Mouse (Mus musculus) limb, embryonic 13.5 days (tissue): ENCODE results near the gene Kcnn3. TPM values are rescaled to one million over a fixed set of nuclear protein-coding genes. Genes with fewer than 3 reads are reported as not detected.
A peak's percentile ranks its signal among the peaks of the same experiment; 100 is the strongest.

ENCODE experiments used
- ATAC-seq: fragments of 200-750 bp; cut with Nextera tagmentation; 2 replicates; pipeline ENCODE4 v1.8.0; 2017; ENCODE audit warnings: low read depth, moderate number of reproducible peaks, moderate TSS enrichment; ENCODE audit not compliant: low FRiP score
- H3K27ac ChIP-seq: fragments of 300-500 bp; sonication (generic); 2 replicates; pipeline ENCODE4 v1.5.1; 2015; ENCODE audit warnings: inconsistent platforms, mild to moderate bottlenecking, moderate library complexity
- H3K27me3 ChIP-seq: fragments of 300-500 bp; sonication (generic); 2 replicates; pipeline ENCODE4 v1.6.1; 2015; ENCODE audit warnings: mild to moderate bottlenecking, inconsistent platforms
- H3K36me3 ChIP-seq: fragments of 300-500 bp; sonication (generic); 2 replicates; pipeline ENCODE4 v1.6.1; 2015; ENCODE audit warnings: inconsistent platforms, mild to moderate bottlenecking, moderate library complexity
- H3K4me1 ChIP-seq: fragments of 300-500 bp; sonication (generic); 2 replicates; pipeline ENCODE4 v1.6.1; 2015; ENCODE audit warnings: inconsistent platforms
- H3K4me2 ChIP-seq: fragments of 300-500 bp; sonication (generic); replicated peaks from 2 replicates; pipeline ENCODE4 v1.6.1; 2015; ENCODE audit warnings: inconsistent platforms, mild to moderate bottlenecking, moderate library complexity
- H3K4me3 ChIP-seq: fragments of 300-500 bp; sonication (generic); 2 replicates; pipeline ENCODE4 v1.5.1; 2015; ENCODE audit warnings: moderate library complexity, mild to moderate bottlenecking, inconsistent platforms
- H3K9ac ChIP-seq: fragments of 300-500 bp; sonication (generic); 2 replicates; pipeline ENCODE4 v1.6.1; 2015; ENCODE audit warnings: mild to moderate bottlenecking, inconsistent platforms
- H3K9me3 ChIP-seq: fragments of 300-500 bp; sonication (generic); 2 replicates; pipeline ENCODE4 v1.6.1; 2016; ENCODE audit warnings: inconsistent platforms
- WGBS: fragments of 180-500 bp; shearing (Covaris S2); methylation state at CpG from one replicate; pipeline ENCODE4 v1.1.7; 2015; 5-methylcytosine and 5-hydroxymethylcytosine counted together
- polyA plus RNA-seq: library from polyadenylated mRNA; unstranded; fragments of >200 nt; fragmentation: Nextera tagmentation; extraction: Ambion mirVana; gene quantifications from 2 replicates; pipeline ENCODE4 v1.2.1, GENCODE M21; 2015

The Kcnn3 gene
- polyA plus RNA-seq, 1 experiment from 2014 or later: 3.5 TPM

DNA sequence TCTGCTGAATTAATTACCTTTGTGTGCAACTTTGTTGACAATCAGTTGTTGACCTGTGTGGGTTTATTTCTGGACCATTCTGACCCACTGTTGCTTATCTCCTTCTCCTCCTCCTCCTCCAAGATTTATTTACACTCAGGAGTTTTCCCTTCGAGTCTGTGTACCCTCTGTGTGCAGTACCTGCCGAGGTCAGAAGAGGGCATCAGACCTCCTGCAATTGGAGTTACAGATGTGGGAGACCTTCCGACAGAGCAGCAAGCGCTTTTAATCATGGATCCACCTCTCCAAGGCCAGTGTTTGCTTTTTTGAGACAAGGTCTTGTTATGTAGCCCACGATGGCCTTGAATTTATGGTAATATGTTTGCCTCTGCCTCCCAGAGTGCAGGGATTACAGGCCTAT is 25.3 kb upstream of the Kcnn3 start:
- no peaks in the 10 kb centered on the region for H3K36me3 ChIP-seq
- peaks cover 23% of the 10 kb centered on the region for H3K4me1 ChIP-seq
- no peak overlapping the region for H3K27ac ChIP-seq
- no peak overlapping the region for H3K9ac ChIP-seq
- ATAC-seq: no peak
- 87% methylated on average over 5 of the region's 5 CpGs for WGBS
- no peak overlapping the region for H3K4me2 ChIP-seq
- H3K9me3 ChIP-seq: no peaks in the 10 kb centered on the region
- H3K4me3 ChIP-seq: no peak overlapping the region
- H3K27me3 ChIP-seq: no peaks in the 10 kb centered on the region

DNA sequence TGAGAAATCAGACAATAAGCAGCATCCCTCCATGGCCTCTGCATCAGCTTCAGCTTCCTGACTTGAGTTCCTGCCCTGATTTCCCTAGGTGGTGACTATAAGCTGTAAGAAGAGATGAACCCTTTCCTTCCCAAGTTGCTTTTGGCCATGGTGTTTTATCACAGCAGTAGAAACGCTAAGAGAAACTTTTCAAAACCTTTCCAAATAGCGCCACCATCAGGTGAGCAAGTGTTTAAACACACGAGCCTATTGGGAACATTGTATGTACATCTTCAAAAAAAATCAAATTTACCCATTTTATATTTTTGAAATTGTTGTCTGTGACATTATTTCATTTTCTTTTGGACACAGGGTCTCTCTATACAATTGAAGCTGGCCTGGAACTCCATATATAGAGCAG is 23.6 kb upstream of the Kcnn3 start:
- Histone ChIP-seq H3K4me2 (no peak overlapping the region), H3K4me3 (no peak overlapping the region), H3K27ac (no peak overlapping the region), H3K27me3 (no peaks in the 10 kb centered on the region), H3K9ac (no peak overlapping the region), H3K4me1 (peaks cover 22% of the 10 kb centered on the region), H3K36me3 (no peaks in the 10 kb centered on the region), H3K9me3 (no peaks in the 10 kb centered on the region)
- ATAC-seq: no peak
- WGBS: 64% methylated on average over 3 of the region's 3 CpGs

DNA sequence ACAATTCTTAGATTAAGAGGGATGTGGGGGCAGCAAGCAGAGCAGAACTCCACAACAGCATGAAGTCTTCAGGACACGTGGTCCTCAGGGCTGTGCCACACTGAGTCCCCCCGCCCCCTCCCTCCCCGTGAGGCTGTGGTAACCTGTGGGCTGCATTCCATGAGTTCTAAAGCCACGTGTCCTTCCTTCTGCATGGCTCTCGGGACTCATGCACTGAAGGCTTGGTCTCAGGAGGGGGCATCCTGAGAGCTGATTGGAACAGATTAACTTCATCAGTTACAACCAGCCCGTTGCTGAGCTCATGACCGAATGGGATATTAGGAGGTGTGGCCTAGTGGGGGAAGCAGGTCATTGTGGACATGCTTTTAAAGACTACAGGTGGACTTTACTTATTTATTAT is 20.3 kb upstream of the Kcnn3 start:
- Histone ChIP-seq H3K27me3 (no peaks in the 10 kb centered on the region), H3K27ac (no peak overlapping the region), H3K4me3 (no peak overlapping the region), H3K9ac (no peak overlapping the region), H3K36me3 (no peaks in the 10 kb centered on the region), H3K4me1 (no peaks in the 10 kb centered on the region), H3K4me2 (no peak overlapping the region), H3K9me3 (no peaks in the 10 kb centered on the region)
- 42% methylated on average over 7 of the region's 7 CpGs for WGBS
- no peak for ATAC-seq

DNA sequence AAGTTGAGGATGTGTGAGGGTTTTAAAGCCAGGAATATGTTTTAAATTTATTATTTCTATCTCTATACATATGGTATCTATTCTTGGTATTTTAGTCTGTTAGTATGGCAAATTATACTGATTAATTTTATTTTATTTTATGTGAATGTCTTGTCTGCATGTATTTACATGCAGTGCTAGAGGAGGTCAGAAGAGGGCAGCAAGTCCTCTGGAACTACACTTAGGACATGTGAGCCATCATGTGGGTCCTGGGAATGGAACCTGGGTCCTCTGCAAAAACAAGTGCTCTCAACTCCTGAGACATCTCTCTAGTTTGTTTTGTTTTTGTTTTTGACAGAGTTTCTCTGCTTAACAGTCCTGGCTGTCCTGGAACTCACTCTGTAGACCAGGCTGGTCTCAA is 18.5 kb upstream of the Kcnn3 start:
- H3K36me3 ChIP-seq: no peaks in the 10 kb centered on the region
- H3K27ac ChIP-seq: no peak overlapping the region
- H3K4me3 ChIP-seq: no peak overlapping the region
- H3K4me1 ChIP-seq: no peaks in the 10 kb centered on the region
- ATAC-seq: no peak
- no peaks in the 10 kb centered on the region for H3K9me3 ChIP-seq
- no peak overlapping the region for H3K9ac ChIP-seq
- no peaks in the 10 kb centered on the region for H3K27me3 ChIP-seq
- no peak overlapping the region for H3K4me2 ChIP-seq

DNA sequence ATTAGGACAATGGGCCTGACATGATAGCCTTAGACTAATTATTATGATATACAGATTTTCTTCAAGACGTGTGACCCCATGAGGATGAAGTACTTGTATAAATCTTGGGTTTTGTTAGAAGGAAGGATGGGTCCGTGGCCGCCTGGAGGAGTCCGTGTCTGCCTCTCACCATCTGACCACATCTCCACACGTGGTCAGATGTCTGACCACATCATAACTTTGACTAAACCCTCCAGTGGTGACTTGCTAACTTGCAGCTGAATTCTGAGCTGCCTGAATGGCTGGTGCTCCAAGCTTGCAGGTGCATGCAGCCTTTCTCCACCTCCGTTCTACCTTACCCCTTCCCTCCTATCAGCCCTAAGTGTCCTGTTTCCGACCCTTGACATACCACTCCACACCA is 17.4 kb upstream of the Kcnn3 start:
- H3K4me2 ChIP-seq: no peak overlapping the region
- H3K9ac ChIP-seq: no peak overlapping the region
- ATAC-seq: no peak
- WGBS: 78% methylated on average over 7 of the region's 7 CpGs
- H3K27me3 ChIP-seq: no peaks in the 10 kb centered on the region
- H3K36me3 ChIP-seq: no peaks in the 10 kb centered on the region
- no peaks in the 10 kb centered on the region for H3K9me3 ChIP-seq
- no peak overlapping the region for H3K27ac ChIP-seq
- H3K4me3 ChIP-seq: no peak overlapping the region
- H3K4me1 ChIP-seq: peaks cover 6% of the 10 kb centered on the region; the same call in 1 of the 2 replicates

DNA sequence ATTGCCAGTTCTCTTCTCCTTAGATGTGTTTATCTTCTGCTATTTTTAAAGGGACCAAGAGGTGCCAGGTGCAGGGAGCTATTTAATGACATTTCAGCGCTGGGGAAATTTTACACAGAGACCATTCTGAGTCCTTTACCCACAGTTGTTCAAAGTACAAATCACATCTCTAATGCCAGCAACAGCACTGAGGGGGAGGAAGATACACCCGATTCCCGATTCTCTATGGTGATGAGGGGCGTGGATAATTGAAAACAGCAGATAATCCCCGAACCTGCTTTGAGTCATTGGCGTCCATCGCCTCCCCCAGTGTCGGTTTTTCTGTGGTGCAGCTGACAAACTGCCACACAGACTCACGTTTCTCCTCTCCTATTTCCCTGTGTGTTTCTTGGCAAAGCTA is 11.9 kb upstream of the Kcnn3 start:
- Histone ChIP-seq H3K9ac (no peak overlapping the region; the same call in 1 of the 2 replicates), H3K27ac (no peak overlapping the region), H3K4me2 (peak overlapping the region; percentile 31), H3K4me3 (no peak overlapping the region), H3K27me3 (peaks cover 21% of the 10 kb centered on the region; the same call in 1 of the 2 replicates), H3K4me1 (peaks cover 35% of the 10 kb centered on the region), H3K9me3 (no peaks in the 10 kb centered on the region), H3K36me3 (no peaks in the 10 kb centered on the region)
- peak; percentile 29; the same call in 1 of the 2 replicates for ATAC-seq
- 18% methylated on average over 9 of the region's 9 CpGs for WGBS

DNA sequence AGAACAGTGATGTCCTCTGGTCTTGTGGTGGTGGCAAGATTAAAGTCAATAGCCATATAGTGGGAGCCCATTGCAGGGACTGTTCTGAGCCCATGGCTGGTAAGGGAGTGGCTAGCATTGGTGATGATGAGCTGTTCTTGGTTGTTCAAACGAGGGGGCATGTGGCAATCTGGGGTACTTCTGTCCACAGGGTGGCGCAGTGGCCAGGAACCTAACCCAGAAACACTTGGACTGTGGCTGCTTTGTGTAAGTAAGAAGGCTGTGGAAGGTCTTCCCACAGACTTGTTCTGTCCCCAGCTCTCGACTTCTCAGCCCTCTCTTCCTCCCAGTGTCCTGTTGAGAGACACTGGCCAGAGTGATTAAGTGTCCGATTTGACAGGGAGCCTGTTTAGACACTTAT is 9.0 kb upstream of the Kcnn3 start:
- Histone ChIP-seq H3K4me2 (peak overlapping the region; percentile 43), H3K4me3 (no peak overlapping the region)
- 25% methylated on average over 4 of the region's 4 CpGs for WGBS

DNA sequence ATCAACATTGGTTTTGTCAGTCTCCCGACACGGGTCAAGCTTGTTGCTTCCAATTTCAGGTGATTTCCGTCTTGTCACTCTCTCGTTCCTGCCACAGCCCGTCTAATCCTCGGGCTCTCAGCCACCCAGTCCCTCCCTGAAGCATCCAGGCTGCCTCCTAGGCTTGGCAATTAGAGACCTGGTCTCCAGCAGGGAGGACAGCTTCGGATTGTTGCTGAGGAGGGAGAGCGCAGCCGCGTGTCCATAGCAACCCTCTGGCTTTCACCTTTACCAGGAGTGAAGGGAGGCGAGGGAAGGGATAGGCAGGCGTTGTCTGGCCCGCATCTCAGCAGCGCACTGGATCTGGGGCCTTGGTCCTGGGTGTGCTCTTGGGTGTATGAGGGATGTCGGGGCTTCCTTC is 8.6 kb upstream of the Kcnn3 start:
- WGBS: 32% methylated on average over 15 of the region's 15 CpGs
- Histone ChIP-seq H3K4me1 (peaks cover 35% of the 10 kb centered on the region), H3K9ac (0 out of 2 replicates have a peak overlapping the region, but pooled peaks have one; percentile 25), H3K36me3 (no peaks in the 10 kb centered on the region), H3K27ac (no peak overlapping the region), H3K9me3 (peaks cover 3% of the 10 kb centered on the region; the same call in 1 of the 2 replicates), H3K4me3 (no peak overlapping the region), H3K27me3 (peaks cover 21% of the 10 kb centered on the region; the same call in 1 of the 2 replicates), H3K4me2 (peak overlapping the region; percentile 43)
- no peak for ATAC-seq

More for the DNA sequence above, 9.0 kb upstream of the Kcnn3 start:
- Histone ChIP-seq H3K27me3 (peaks cover 21% of the 10 kb centered on the region; the same call in 1 of the 2 replicates), H3K36me3 (no peaks in the 10 kb centered on the region), H3K9me3 (no peaks in the 10 kb centered on the region), H3K4me1 (peaks cover 35% of the 10 kb centered on the region), H3K27ac (no peak overlapping the region), H3K9ac (no peak overlapping the region)
- ATAC-seq: 0 out of 2 replicates have a peak, but pooled peaks have one; percentile 25

DNA sequence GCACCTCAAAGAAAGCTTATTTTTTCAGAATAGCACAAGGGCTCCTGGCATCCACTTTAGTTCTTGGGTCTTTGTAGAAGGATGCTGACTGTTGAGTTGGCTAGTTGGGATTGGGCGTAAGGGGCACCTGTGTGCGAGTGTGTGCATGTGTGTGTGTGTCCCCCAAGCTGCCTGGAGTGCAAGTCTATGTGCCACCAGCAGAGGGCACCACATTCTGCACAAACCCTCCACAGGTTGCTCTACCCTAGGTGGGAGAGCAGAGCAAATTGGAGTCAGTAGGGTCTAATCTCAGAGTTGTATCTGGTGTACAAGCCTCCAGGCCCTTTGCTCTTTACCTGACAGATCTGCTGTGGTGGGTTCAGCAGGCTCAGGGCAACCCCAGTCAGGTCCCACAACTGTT is 7.7 kb upstream of the Kcnn3 start:
- Histone ChIP-seq H3K27me3 (peaks cover 21% of the 10 kb centered on the region; the same call in 1 of the 2 replicates), H3K4me1 (peaks cover 32% of the 10 kb centered on the region), H3K36me3 (no peaks in the 10 kb centered on the region), H3K4me3 (no peak overlapping the region), H3K9ac (no peak overlapping the region), H3K4me2 (no peak overlapping the region), H3K27ac (no peak overlapping the region), H3K9me3 (peaks cover 10% of the 10 kb centered on the region)
- no peak for ATAC-seq
- WGBS: 90% methylated on average over 2 of the region's 2 CpGs

DNA sequence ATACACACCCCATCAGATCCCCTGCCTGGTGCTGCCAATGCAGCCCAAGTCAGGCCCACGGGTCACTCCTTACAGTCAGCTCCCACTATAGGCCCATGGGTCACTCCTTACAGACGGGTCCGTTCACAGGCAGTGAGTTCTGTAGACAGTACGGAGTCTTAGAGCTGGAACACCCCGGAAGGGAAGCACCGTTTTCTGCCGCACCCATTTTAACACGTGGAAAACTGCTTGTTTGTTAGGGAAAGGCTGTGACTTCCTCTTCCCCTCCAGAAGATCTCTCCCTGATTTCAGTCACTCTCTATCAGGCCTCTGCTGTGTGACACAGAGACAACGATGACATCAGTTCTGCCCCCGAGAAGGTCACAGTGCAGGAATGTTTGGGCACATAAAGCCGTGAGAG is 4.5 kb upstream of the Kcnn3 start:
- Histone ChIP-seq H3K36me3 (no peaks in the 10 kb centered on the region), H3K4me2 (no peak overlapping the region), H3K9ac (no peak overlapping the region), H3K27ac (no peak overlapping the region), H3K27me3 (peaks cover 19% of the 10 kb centered on the region), H3K4me3 (no peak overlapping the region), H3K4me1 (peaks cover 18% of the 10 kb centered on the region), H3K9me3 (peaks cover 10% of the 10 kb centered on the region)
- WGBS: 73% methylated on average over 11 of the region's 11 CpGs
- ATAC-seq: no peak

DNA sequence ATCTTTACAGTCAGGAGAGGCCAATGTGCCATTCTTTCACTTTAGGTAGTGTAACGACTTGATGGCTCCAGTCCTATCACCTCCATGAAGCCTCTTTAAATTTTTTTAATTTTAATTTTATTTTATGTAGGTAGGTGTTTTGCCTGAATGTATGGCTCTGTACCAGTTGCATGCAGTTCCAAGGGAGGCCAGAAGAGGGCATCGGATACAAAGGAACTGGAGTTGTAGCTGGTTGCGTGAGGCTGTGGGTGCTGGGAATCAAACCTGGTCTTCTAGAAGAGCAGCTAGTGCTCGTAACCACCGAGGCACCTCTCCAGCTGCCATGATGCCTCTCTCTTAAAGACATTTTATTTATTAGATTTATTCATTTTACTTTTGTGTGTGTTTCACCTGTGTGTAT is 3.6 kb upstream of the Kcnn3 start:
- 89% methylated on average over 5 of the region's 5 CpGs for WGBS
- ATAC-seq: no peak
- H3K27ac ChIP-seq: no peak overlapping the region

DNA sequence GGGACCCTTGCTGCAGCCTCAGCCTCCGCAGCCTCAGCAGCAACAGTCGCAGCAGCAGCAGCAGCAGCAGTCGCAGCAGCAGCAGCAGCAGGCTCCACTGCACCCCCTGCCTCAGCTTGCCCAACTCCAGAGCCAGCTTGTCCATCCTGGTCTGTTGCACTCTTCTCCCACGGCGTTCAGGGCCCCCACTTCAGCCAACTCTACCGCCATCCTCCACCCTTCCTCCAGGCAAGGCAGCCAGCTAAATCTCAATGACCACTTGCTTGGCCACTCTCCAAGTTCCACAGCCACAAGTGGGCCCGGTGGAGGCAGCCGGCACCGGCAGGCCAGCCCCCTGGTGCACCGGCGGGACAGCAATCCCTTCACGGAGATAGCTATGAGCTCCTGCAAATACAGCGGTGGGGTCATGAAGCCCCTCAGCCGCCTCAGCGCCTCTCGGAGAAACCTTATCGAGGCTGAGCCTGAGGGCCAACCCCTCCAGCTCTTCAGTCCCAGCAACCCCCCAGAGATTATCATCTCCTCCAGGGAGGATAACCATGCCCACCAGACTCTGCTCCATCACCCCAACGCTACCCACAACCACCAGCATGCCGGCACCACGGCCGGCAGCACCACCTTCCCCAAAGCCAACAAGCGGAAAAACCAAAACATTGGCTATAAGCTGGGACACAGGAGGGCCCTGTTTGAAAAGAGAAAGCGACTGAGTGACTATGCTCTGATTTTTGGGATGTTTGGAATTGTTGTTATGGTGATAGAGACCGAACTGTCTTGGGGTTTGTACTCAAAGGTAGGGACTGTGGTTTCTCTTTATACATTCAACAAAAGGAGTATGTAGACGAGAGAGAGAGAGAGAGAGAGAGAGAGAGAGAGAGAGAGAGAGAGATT is 896 bp downstream of the Kcnn3 start:
- WGBS: 6% methylated on average over 25 of the region's 25 CpGs
- Histone ChIP-seq H3K4me2 (peak overlapping the region; percentile 94), H3K36me3 (no peaks in the 10 kb centered on the region), H3K9ac (peak overlapping the region; percentile 68), H3K9me3 (peaks cover 10% of the 10 kb centered on the region), H3K4me3 (peak overlapping the region; percentile 48), H3K27ac (no peak overlapping the region), H3K27me3 (peaks cover 34% of the 10 kb centered on the region), H3K4me1 (peaks cover 41% of the 10 kb centered on the region)
- no peak for ATAC-seq

More for the DNA sequence above, 3.6 kb upstream of the Kcnn3 start:
- peaks cover 10% of the 10 kb centered on the region for H3K9me3 ChIP-seq
- H3K4me1 ChIP-seq: peaks cover 21% of the 10 kb centered on the region
- H3K27me3 ChIP-seq: peaks cover 23% of the 10 kb centered on the region
- no peak overlapping the region for H3K9ac ChIP-seq
- H3K4me3 ChIP-seq: no peak overlapping the region
- no peak overlapping the region for H3K4me2 ChIP-seq
- H3K36me3 ChIP-seq: no peaks in the 10 kb centered on the region
